Mouse (Mus musculus) embryonic facial prominence, embryonic 15.5 days (tissue): ENCODE results near the gene Pmepa1. TPM values are rescaled to one million over a fixed set of nuclear protein-coding genes. Genes with fewer than 3 reads are reported as not detected.

Experiments used
- ATAC-seq: fragments of 200-750 bp; cut with Nextera tagmentation; 2 replicates; pipeline ENCODE4 v1.8.0; 2017; ENCODE audit warnings: low read depth, moderate TSS enrichment; ENCODE audit not compliant: insufficient number of reproducible peaks, low FRiP score, low TSS enrichment
- H3K27ac ChIP-seq: fragments of 300-500 bp; sonication (generic); replicated peaks from 2 replicates; pipeline ENCODE4 v1.5.1; 2015; ENCODE audit warnings: mild to moderate bottlenecking, inconsistent platforms
- H3K27me3 ChIP-seq: fragments of 300-500 bp; sonication (generic); 2 replicates; pipeline ENCODE4 v1.6.1; 2015; ENCODE audit warnings: inconsistent platforms
- H3K36me3 ChIP-seq: fragments of 300-500 bp; sonication (generic); 2 replicates; pipeline ENCODE4 v1.6.1; 2015; ENCODE audit warnings: mild to moderate bottlenecking, inconsistent platforms
- H3K4me1 ChIP-seq: fragments of 300-500 bp; sonication (generic); 2 replicates; pipeline ENCODE4 v1.6.1; 2015; ENCODE audit warnings: inconsistent platforms
- H3K4me2 ChIP-seq: fragments of 300-500 bp; sonication (generic); replicated peaks from 2 replicates; pipeline ENCODE4 v1.6.1; 2015; ENCODE audit warnings: mild to moderate bottlenecking, inconsistent platforms
- H3K4me3 ChIP-seq: fragments of 300-500 bp; sonication (generic); replicated peaks from 2 replicates; pipeline ENCODE4 v1.5.1; 2015; ENCODE audit warnings: mild to moderate bottlenecking, inconsistent platforms
- H3K9ac ChIP-seq: fragments of 300-500 bp; sonication (generic); 2 replicates; pipeline ENCODE4 v1.6.1; 2015; ENCODE audit warnings: inconsistent platforms
- H3K9me3 ChIP-seq: fragments of 300-500 bp; sonication (generic); replicated peaks from 2 replicates; pipeline ENCODE4 v1.6.1; 2016; ENCODE audit warnings: inconsistent platforms
- WGBS: fragments of 180-500 bp; shearing (Covaris S2); methylation state at CpG from one replicate; pipeline ENCODE4 v1.1.7; 2015; 5-methylcytosine and 5-hydroxymethylcytosine counted together
- polyA plus RNA-seq: library from polyadenylated mRNA; unstranded; fragments of >200 nt; fragmentation: Nextera tagmentation; extraction: Ambion mirVana; gene quantifications from 2 replicates; pipeline ENCODE4 v1.2.1, GENCODE M21; 2015

Pmepa1 gene
- polyA plus RNA-seq, 1 experiment from 2014 or later, result 9.0 TPM

DNA sequence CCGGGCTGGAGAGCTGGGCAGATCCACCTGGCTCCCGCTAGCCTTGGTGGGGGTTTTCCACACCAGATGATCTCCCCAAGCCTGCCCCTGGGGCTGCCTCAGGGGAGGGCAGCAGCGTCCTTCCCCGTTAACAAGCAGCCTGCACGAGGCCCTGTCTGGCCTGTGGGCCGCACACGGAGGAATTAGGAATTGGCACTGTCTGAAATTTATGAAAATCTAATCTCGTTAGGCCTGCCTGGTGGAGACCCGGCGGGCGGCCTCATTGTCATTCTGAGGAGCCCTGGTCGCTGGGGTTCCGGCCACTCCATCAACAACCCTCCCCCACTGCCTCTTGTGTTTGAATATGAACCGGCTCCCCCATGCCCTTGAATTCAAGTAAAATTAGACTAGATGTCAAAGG is 37.8 kb downstream of the Pmepa1 start:
- Histone ChIP-seq H3K9me3 (no peaks in the 10 kb centered on the region), H3K4me2 (no peak overlapping the region), H3K4me1 (peaks cover 74% of the 10 kb centered on the region), H3K27ac (no peak overlapping the region), H3K4me3 (no peak overlapping the region), H3K9ac (no peak overlapping the region), H3K36me3 (0 out of 2 replicates have a peak, but pooled peaks cover 3% of the 10 kb centered on the region), H3K27me3 (no peaks in the 10 kb centered on the region)
- 27% methylated on average over 14 of the region's 14 CpGs for WGBS
- no peak for ATAC-seq

DNA sequence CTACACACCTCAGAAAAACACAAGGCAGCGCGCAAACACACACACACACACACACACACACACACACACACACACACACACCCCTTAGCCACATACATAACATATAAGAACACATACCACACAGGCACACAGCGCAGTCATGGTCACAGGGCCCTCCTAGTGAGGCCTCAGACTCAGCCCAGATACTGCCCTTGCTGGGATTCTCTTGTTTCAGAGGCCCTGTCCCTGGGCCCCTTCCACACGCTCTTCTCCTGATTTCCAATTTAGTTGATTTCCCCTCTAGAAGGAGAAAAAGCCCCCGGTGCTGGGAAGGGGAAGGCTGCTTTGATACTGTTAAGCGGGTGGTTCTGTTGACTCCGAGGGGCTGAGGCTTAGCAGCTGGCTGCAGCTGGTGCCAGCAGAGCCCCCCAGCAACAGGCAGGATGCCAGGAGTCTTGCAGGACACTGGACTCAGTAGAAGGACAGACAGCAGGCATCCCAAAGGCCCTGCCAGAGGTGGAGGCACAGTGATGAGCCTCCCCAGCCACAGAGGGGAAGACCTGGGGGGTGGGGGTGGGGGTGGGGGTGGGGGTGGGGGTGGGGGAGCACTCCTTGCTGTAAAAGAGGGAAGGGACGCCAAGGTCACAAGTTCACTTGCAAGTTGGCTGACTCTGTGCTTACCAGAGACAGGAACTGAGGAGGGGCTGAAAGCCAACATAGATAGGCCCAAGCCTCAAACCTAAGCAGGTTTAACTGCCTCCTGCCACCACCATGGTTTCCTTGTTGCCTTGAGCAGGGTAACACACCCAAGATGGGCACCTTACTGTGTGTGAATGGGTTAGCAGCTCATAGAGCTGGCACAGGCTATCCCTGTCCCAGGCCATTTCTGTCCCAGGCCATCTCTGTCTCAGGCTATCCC is 40.6 kb downstream of the Pmepa1 start:
- 33% methylated on average over 8 of the region's 8 CpGs for WGBS
- H3K9ac ChIP-seq, result no peak overlapping the region
- H3K4me1 ChIP-seq, result peaks cover 79% of the 10 kb centered on the region
- peak overlapping the region; percentile 22; the same call in 1 of the 2 replicates for H3K27ac ChIP-seq
- ATAC-seq, result peak; percentile 30
- no peaks in the 10 kb centered on the region for H3K27me3 ChIP-seq
- H3K4me3 ChIP-seq, result no peak overlapping the region
- peaks cover 30% of the 10 kb centered on the region; the same call in 1 of the 2 replicates for H3K36me3 ChIP-seq
- no peaks in the 10 kb centered on the region for H3K9me3 ChIP-seq
- no peak overlapping the region for H3K4me2 ChIP-seq

DNA sequence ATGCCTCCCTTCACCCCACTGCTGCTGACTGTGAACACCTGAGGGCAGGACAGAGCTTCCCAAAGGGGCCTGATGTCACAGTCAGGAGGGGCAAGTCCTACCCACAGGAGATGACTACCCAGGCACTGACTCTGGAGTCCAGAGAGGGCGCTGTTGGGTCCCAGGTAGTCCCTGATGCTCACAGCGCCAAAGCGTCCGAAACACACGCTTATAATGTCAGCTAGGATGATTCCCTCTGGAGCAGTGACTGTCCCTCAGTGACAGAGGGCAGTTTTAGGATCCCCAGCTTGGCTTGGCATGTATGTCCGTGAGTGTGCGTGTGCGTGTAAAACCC is 43.6 kb downstream of the Pmepa1 start:
- Histone ChIP-seq H3K27me3 (no peaks in the 10 kb centered on the region), H3K36me3 (peaks cover 46% of the 10 kb centered on the region), H3K4me1 (peaks cover 69% of the 10 kb centered on the region), H3K4me3 (no peak overlapping the region), H3K9me3 (no peaks in the 10 kb centered on the region), H3K4me2 (no peak overlapping the region), H3K27ac (no peak overlapping the region), H3K9ac (no peak overlapping the region)
- ATAC-seq, result no peak
- 81% methylated on average over 8 of the region's 8 CpGs for WGBS

DNA sequence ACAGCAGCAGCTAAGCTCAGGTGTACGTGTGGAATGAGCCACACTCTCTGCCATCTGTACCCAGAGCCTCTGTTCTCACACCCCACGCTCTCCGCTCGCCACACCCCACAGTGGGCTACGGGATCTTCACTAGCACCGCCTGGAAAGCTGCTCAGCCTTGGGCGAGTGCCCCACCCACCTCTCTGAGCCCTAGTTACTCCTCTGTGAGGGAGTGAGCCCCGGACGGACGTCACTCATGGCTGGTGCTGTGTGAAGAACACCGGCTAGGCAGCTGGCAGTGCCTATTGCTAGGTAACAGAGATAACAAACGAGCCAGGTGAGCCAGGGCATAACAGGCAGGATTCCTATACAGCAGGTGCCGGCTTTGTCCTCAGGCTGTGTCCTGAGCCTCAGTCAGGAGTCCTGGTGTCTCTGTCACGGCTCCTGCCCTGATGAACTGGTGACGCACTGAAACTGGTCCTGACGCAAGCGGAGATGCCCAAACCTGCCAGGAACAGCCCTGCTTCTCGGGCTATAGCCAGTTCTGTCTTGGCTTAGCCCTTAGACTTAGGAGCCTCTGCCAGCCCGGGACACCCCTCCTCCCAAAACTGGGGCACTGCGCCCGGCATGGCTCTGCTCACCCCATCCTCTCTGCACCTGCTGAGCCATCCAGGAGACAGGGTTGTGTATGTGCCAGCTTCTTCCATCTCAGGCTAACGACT is 44.1 kb downstream of the Pmepa1 start:
- no peak overlapping the region for H3K27ac ChIP-seq
- H3K4me1 ChIP-seq, result peaks cover 65% of the 10 kb centered on the region
- no peaks in the 10 kb centered on the region for H3K27me3 ChIP-seq
- no peaks in the 10 kb centered on the region for H3K9me3 ChIP-seq
- no peak overlapping the region for H3K4me3 ChIP-seq
- H3K9ac ChIP-seq, result no peak overlapping the region
- 76% methylated on average over 22 of the region's 22 CpGs for WGBS
- H3K36me3 ChIP-seq, result peaks cover 50% of the 10 kb centered on the region
- no peak overlapping the region for H3K4me2 ChIP-seq
- 0 out of 2 replicates have a peak, but pooled peaks have one; percentile 1 for ATAC-seq

DNA sequence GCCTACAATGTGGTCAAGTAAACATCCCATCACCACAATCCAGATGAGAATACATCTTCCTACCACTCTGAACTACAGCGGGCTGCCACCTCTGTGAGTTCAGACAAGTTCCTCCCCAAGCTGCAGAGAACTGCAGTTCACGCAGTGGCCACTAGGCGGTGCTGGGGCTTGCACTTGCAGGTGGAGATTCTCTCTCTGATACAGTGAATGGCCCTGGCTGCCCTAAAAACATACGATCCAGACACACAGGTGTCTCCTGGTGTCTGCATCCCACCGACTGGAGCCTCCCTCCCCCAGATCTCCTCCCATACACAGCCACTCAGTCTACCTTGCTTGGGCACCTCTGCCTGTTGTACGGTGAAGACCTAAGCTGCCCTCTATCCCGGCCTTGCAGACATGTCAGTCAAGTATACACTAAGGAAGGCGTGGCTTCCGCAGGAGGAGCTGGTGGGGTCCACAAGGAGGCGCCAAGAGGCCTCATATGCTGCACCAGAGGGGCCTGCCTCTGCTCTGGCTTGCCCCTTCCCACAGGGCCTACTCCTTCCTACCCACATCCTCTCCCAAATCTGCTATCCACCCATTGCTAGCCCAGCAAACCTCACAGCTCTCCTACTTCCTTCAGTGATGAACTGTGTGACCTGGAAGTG is 46.6 kb downstream of the Pmepa1 start:
- ATAC-seq, result peak; percentile 66
- 0 out of 2 replicates have a peak overlapping the region, but pooled peaks have one; percentile 0 for H3K4me2 ChIP-seq
- no peak overlapping the region for H3K9ac ChIP-seq
- WGBS, result 8% methylated on average over 10 of the region's 10 CpGs
- H3K27ac ChIP-seq, result 0 out of 2 replicates have a peak overlapping the region, but pooled peaks have one; percentile 12
- peaks cover 60% of the 10 kb centered on the region for H3K36me3 ChIP-seq
- H3K4me1 ChIP-seq, result peaks cover 50% of the 10 kb centered on the region
- no peaks in the 10 kb centered on the region for H3K9me3 ChIP-seq
- H3K4me3 ChIP-seq, result no peak overlapping the region
- no peaks in the 10 kb centered on the region for H3K27me3 ChIP-seq

DNA sequence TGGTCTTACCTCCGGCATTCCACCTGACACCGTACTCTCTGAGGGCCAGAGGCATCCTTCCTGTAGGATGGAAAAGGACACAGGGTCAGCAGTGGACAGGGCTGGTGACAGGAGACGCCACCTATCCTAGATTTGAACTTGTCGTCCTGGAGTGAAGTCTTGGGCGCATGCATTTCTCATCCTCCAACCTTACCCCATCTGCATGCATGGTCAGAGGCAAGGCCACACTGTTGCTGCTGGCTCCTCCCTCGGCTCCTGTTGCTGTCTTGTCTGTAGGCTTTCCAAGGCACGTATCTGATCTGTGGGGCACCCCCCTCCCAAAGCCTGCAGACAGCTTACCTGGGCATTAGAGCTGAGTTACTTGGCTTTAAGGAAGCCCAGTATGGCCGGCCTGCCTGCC is 47.8 kb downstream of the Pmepa1 start:
- Histone ChIP-seq H3K27me3 (no peaks in the 10 kb centered on the region), H3K9ac (no peak overlapping the region), H3K4me2 (no peak overlapping the region), H3K36me3 (peaks cover 58% of the 10 kb centered on the region), H3K9me3 (no peaks in the 10 kb centered on the region), H3K27ac (no peak overlapping the region), H3K4me3 (no peak overlapping the region), H3K4me1 (peaks cover 46% of the 10 kb centered on the region)
- 83% methylated on average over 8 of the region's 8 CpGs for WGBS
- ATAC-seq, result no peak

DNA sequence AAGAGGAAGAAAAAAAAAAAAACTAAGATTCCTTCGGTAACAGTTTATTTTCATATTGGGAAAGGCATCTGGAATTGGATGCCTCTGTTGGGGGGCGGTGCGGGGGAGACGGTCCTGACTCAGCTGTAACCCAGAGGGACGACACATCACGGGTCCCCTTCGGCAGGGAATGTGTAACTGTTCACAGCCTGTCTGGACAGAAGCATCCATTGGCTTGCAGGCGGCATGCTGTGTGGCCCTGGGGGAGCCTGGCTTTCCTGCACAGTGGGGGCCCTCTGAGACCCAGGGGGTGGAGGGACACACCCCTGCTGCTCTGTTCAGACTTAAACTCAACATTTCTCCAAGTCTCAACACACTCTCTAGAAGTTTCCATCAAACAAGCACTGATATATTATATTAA is 49.5 kb downstream of the Pmepa1 start:
- H3K4me2 ChIP-seq, result no peak overlapping the region
- H3K27me3 ChIP-seq, result no peaks in the 10 kb centered on the region
- peaks cover 41% of the 10 kb centered on the region for H3K4me1 ChIP-seq
- no peaks in the 10 kb centered on the region for H3K9me3 ChIP-seq
- no peak overlapping the region for H3K4me3 ChIP-seq
- H3K27ac ChIP-seq, result no peak overlapping the region
- no peak for ATAC-seq
- no peak overlapping the region for H3K9ac ChIP-seq
- 79% methylated on average over 8 of the region's 8 CpGs for WGBS
- H3K36me3 ChIP-seq, result peaks cover 40% of the 10 kb centered on the region

DNA sequence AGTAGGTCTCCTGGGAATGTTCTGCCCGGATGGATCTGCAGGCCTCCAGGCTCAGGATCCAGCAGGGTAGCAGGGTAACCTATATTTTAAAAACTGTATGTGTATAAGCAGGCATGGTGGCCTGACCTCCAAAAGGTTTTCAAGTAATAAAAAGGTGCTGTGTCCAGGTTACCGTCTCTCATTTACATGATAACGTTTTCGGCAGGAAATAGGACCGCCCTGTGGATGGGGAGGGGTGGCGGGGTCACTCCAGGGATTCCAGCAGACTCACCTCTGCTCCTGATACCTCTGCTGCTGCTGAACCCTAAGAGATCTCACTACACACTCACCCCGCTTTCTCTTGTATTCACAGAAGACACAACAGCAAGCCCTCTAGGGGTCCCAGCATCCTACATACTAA is 50.4 kb downstream of the Pmepa1 start:
- H3K9ac ChIP-seq, result no peak overlapping the region
- peaks cover 33% of the 10 kb centered on the region for H3K4me1 ChIP-seq
- H3K27ac ChIP-seq, result no peak overlapping the region
- H3K9me3 ChIP-seq, result no peaks in the 10 kb centered on the region
- no peak overlapping the region for H3K4me2 ChIP-seq
- ATAC-seq, result no peak
- WGBS, result 76% methylated on average over 7 of the region's 7 CpGs
- H3K27me3 ChIP-seq, result no peaks in the 10 kb centered on the region
- no peak overlapping the region for H3K4me3 ChIP-seq
- H3K36me3 ChIP-seq, result peaks cover 31% of the 10 kb centered on the region

DNA sequence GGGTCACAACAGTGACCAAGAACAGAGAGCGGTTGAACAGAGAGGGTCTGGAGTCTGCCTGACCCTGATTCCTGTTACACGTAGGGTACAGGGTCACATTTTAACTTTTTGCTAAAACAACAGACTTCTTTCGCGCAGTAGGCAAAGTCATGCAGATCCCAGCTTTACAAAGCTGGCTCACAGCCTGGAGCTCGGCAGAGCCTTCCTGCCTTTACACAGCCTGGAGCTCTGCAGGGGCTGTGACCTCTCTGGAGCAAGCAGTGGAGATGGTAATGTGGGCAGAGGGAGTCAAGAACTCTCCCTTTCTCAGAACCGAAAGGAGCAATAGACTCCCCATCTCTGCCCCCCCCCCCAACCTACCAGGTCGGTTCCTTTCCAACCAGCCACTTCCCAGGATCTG is 51.5 kb downstream of the Pmepa1 start:
- no peak for ATAC-seq
- Histone ChIP-seq H3K9ac (no peak overlapping the region), H3K4me3 (no peak overlapping the region), H3K4me1 (peaks cover 28% of the 10 kb centered on the region), H3K27ac (peak overlapping the region; percentile 34; the same call in 1 of the 2 replicates), H3K27me3 (no peaks in the 10 kb centered on the region), H3K9me3 (no peaks in the 10 kb centered on the region), H3K4me2 (no peak overlapping the region), H3K36me3 (peaks cover 30% of the 10 kb centered on the region)
- WGBS, result 55% methylated on average over 7 of the region's 7 CpGs

DNA sequence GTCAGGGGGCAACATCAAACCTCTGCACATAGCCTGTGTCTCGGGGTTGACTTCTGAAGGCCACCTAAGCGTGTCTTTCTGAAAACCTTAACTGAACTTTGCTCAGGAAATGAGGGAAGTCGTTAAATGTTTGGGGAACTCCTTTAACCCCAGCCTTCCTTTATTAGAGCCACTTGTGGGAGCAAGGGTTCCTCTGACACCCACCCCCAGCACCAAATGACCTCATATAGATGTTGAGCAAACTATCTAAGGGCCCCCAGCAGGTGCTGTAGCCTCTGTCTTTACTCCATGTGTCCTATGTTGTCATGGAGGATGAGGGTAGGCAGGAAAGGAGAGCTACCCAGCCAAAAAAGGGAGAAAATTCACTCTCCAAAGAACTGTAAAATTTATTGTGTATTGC is 52.2 kb downstream of the Pmepa1 start:
- Histone ChIP-seq H3K4me1 (peaks cover 20% of the 10 kb centered on the region; the same call in 1 of the 2 replicates), H3K27ac (no peak overlapping the region), H3K27me3 (no peaks in the 10 kb centered on the region), H3K4me2 (no peak overlapping the region), H3K36me3 (peaks cover 27% of the 10 kb centered on the region), H3K4me3 (no peak overlapping the region), H3K9ac (no peak overlapping the region), H3K9me3 (no peaks in the 10 kb centered on the region)
- 58% methylated on average over 3 of the region's 3 CpGs for WGBS
- no peak for ATAC-seq

DNA sequence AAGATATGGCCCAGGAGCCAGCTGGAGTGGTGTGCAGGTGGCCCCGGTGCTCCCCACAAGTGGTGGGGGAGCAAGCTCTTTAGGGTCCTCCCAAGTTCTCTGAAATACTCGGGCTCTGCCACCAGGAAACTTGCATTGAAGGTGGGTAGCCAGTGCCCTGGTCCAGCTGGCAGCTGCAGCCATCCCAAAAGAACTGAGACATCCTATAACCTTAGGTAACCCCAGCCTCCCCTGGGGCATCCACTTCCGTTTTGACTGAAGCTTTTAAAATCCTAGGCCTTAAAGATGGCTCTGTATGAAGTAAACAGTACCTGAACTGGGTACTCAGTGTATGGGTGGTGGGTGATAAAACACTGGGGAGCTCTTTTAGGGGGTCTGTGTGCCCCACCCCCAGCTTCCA is 52.8 kb downstream of the Pmepa1 start:
- WGBS, result 59% methylated on average over 3 of the region's 3 CpGs
- Histone ChIP-seq H3K27me3 (no peaks in the 10 kb centered on the region), H3K9ac (no peak overlapping the region), H3K27ac (no peak overlapping the region), H3K4me2 (no peak overlapping the region), H3K36me3 (peaks cover 22% of the 10 kb centered on the region), H3K4me1 (peaks cover 20% of the 10 kb centered on the region; the same call in 1 of the 2 replicates), H3K9me3 (no peaks in the 10 kb centered on the region), H3K4me3 (no peak overlapping the region)
- no peak for ATAC-seq
